Mouse (Mus musculus): Measurements from ENCODE around the gene Hnrnpu.
"Not testable (repeated sequence)": the region's sequence is repeated elsewhere in the genome, so short reads cannot be mapped to it uniquely, and the experiment has no call there.

The Hnrnpu gene

GRCm38 (mm10) chr1:178310128-178310527 is 27.5 kb downstream of the Hnrnpu start:
- DNase-seq, result no peak

DNA sequence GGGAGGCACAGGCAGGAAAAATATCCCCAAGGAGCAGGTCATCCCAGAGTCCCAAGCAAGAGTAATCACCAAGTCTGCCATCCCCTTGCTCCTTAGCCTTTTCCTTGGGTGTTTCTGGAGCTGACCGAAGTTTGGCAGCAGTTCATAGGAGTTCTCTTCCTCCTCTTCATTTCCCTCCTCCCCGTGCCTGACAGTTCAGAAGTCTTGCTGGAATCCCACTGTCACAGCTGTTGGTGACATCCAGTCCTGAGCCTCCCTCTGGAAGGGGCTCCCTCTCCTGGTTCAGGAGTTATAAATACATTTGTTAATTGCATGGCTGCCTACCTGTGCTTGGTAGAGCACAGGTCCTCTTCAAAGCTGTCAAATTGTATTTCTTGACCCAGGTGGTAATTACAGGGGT is 28.1 kb downstream of the Hnrnpu start:
- DNase-seq, result no peak

DNA sequence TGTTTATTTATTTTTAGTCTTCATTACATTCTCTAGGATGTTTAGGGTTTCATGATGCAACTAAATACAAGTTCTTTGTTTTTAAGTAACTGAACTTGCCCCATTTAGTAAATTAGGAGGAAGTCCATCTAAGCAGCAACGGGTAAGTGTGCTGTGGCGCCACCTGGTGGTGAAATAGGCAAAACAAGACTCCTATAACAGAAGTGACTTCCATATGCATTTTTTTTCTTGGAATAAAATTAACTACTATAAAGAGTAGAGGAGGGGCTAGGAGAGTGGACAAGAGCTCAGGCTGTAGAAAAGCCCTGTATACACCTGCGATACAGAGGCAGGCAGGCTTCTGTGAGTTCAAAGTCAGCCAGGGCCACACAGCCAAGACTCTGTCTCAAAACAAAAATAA is 34.2 kb downstream of the Hnrnpu start:
- DNase-seq, result peak; percentile 82

- not testable (repeated sequence) for DNase-seq
Observed at GRCm38 (mm10) chr1:178301261-178301660, 36.3 kb downstream of the Hnrnpu start.

DNA sequence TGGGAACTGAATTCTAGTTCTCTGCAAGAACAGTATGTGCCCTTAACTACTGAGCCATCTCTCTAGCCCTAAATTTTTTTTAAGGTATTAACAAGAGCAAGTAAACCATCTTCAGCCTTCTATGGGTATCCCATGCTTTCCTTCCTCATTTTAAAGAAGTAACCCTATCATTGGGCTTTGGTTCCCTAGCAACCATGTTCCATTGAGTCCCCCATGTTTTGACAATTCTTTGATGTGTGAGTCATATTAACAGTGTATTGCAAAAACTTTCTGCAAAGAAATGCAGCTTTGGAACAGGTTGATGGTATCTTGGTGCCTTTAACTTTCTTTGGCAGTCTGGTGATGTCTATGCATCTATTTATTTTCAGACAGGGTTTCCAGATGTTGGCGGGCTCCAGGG is 43.5 kb downstream of the Hnrnpu start:
- DNase-seq, result no peak

DNA sequence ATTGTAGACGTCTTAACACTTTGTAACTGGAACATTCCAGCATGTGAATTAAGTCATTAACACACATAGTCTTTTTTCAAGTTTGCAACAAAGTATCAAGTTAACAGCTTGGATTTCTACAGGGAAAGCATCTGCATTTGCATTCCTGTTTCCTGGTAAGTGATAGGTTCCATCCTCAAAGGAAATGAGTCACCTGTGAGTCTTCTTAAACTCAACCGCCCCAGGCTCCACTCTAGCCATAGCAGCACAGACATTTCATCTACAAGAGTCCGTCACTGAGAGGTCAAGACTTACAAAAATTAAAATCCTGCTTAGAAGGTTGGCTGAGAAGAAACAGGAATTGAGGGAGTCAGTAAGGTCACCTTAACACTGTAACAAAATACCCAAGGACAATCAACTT is 45.9 kb downstream of the Hnrnpu start:
- no peak for DNase-seq

GRCm38 (mm10) chr1:178287601-178288176 is 49.9 kb downstream of the Hnrnpu start:
- no peak for DNase-seq

DNA sequence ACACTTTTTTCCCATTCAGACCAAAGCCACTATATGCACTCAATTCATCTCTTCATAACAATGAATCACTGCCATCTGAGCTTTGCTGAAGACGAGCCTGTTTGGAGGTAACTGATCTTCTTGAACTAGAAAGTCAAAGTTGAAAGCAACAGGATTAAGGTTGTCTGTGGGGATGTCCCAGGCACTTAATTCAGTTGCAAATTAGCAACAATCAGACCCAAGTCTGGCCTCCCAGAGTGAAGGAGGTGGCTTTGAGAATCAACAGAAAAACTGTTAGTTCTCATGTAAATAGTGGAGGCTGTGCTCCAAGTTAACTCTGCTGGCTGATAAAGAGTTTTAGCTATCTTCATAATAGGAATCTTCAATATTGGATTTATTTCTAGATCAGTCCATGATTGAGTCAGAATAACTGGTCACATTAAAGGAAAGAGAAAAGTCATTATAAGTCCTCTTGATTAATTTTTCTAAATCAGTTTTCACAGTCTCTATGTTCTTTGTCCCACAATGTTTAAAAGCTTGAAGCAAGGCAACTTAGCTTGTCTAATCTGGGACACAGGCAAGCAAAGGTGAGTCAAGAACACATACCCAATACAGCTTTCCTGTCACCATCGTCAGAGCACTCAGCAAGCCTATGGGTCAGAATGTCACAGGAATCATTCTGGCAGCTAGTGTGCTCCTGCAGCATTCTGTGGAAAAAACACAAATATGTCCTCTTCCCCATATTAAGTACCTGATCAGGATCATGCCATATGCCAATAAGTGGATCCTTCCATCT is 53.5 kb downstream of the Hnrnpu start:
- no peak for DNase-seq

GRCm38 (mm10) chr1:178283314-178283713 is 54.3 kb downstream of the Hnrnpu start:
- DNase-seq, result not testable (repeated sequence)

GRCm38 (mm10) chr1:178276054-178276911 is 61.3 kb downstream of the Hnrnpu start:
- peak; percentile 68 for DNase-seq

DNA sequence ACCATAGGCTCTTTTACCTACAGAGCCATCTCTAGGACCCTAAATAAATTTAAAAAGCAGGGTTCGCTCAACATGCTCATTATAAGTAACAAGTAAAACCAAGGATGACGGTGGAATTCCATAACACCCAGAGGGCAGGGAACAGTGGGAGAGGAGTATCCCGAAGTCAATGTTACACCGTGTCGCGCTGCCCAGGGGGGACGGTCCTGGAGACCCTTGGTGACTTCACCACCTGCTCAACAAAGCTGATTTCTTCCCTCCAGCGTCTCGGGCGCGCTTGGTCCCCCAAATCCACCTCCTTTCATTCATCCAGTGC is 61.9 kb downstream of the Hnrnpu start:
- DNase-seq, result no peak

DNA sequence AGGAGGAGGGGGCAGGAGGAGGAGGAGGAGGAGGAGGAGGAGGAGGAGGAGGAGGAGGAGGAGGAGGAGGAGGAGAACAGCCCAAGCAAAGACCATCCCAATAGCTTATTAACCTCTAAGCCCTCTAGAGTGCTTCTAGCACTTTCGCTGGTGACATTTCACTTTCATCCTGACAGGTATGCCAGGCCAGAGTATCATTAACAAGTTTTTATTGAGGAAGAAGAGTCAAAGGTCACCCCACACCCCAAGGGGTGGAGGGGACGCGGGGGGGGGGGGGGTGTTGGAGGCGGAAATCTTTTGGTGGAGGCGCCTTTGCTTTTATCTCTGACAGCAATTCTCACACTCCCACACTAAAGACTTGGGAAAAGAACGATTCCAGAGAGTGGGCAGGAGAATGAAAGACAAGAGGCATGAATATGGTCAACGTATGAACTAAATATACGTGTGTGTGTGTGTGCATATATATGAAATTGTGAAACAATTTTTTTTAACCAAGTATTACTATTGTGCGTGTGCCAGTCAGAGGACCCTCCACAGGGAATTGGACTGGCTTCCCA is 62.3 kb downstream of the Hnrnpu start:
- DNase-seq, result no peak

All from kidney, postnatal 14 days (tissue).